Mouse (Mus musculus) neural tube, embryonic 15.5 days (tissue): Measurements from ENCODE around the gene Dcst1. TPM values are rescaled to one million over a fixed set of nuclear protein-coding genes. Genes with fewer than 3 reads are reported as not detected.
A peak's percentile ranks its signal among the peaks of the same experiment; 100 is the strongest.

Source experiments
- ATAC-seq: fragments of 200-750 bp; cut with Nextera tagmentation; 2 replicates; pipeline ENCODE4 v1.8.0; 2017; ENCODE audit warnings: mild to moderate bottlenecking, moderate TSS enrichment, moderate library complexity; ENCODE audit not compliant: low FRiP score
- H3K27ac ChIP-seq: fragments of 300-500 bp; sonication (generic); replicated peaks from 2 replicates; pipeline ENCODE4 v1.5.1; 2015; ENCODE audit warnings: mild to moderate bottlenecking, inconsistent platforms
- H3K27me3 ChIP-seq: fragments of 300-500 bp; sonication (generic); replicated peaks from 2 replicates; pipeline ENCODE4 v1.6.1; 2015; ENCODE audit warnings: inconsistent platforms
- H3K36me3 ChIP-seq: fragments of 300-500 bp; sonication (generic); 2 replicates; pipeline ENCODE4 v1.6.1; 2015; ENCODE audit warnings: inconsistent platforms
- H3K4me1 ChIP-seq: fragments of 300-500 bp; sonication (generic); 2 replicates; pipeline ENCODE4 v1.6.1; 2015; ENCODE audit warnings: inconsistent platforms
- H3K4me2 ChIP-seq: fragments of 300-500 bp; sonication (generic); 2 replicates; pipeline ENCODE4 v1.6.1; 2015; ENCODE audit warnings: inconsistent platforms, mild to moderate bottlenecking, moderate library complexity
- H3K4me3 ChIP-seq: fragments of 300-500 bp; sonication (generic); replicated peaks from 2 replicates; pipeline ENCODE4 v1.5.1; 2015; ENCODE audit warnings: mild to moderate bottlenecking, inconsistent platforms
- H3K9ac ChIP-seq: fragments of 300-500 bp; sonication (generic); replicated peaks from 2 replicates; pipeline ENCODE4 v1.6.1; 2015; ENCODE audit warnings: mild to moderate bottlenecking, inconsistent platforms
- H3K9me3 ChIP-seq: fragments of 300-500 bp; sonication (generic); replicated peaks from 2 replicates; pipeline ENCODE4 v1.6.1; 2016; ENCODE audit warnings: inconsistent platforms
- WGBS: fragments of 180-500 bp; shearing (Covaris S2); methylation state at CpG from one replicate; pipeline ENCODE4 v1.1.7; 2015; ENCODE audit warnings: mixed read lengths; 5-methylcytosine and 5-hydroxymethylcytosine counted together
- polyA plus RNA-seq: library from polyadenylated mRNA; unstranded; fragments of >200 nt; fragmentation: Nextera tagmentation; extraction: Ambion mirVana; gene quantifications from 2 replicates; pipeline ENCODE4 v1.2.1, GENCODE M21; 2015

The Dcst1 gene
- polyA plus RNA-seq, 1 experiment from 2014 or later = 1.2 TPM

GRCm38 (mm10) chr3:89316833-89317232, 48.2 kb downstream of the Dcst1 start:
- Histone ChIP-seq H3K4me3 (no peak overlapping the region; the same call in 1 of the 2 replicates), H3K9me3 (no peaks in the 10 kb centered on the region), H3K36me3 (peaks cover 19% of the 10 kb centered on the region), H3K4me2 (peak overlapping the region; percentile 54), H3K27ac (peak overlapping the region; percentile 51; the same call in 1 of the 2 replicates), H3K27me3 (no peaks in the 10 kb centered on the region), H3K9ac (0 out of 2 replicates have a peak overlapping the region, but pooled peaks have one; percentile 20), H3K4me1 (peaks cover 69% of the 10 kb centered on the region)
- ATAC-seq = peak; percentile 6; the same call in 1 of the 2 replicates
- 0% methylated on average over 4 of the region's 4 CpGs for WGBS

- H3K36me3 ChIP-seq = peaks cover 19% of the 10 kb centered on the region
- no peaks in the 10 kb centered on the region for H3K27me3 ChIP-seq
- ATAC-seq = no peak
- no peak overlapping the region; the same call in 1 of the 2 replicates for H3K4me3 ChIP-seq
- peak overlapping the region; percentile 20; the same call in 1 of the 2 replicates for H3K9ac ChIP-seq
- H3K9me3 ChIP-seq = no peaks in the 10 kb centered on the region
- 10% methylated on average over 40 of the region's 40 CpGs for WGBS
- peak overlapping the region; percentile 54 for H3K4me2 ChIP-seq
- peak overlapping the region; percentile 48; the same call in 1 of the 2 replicates for H3K27ac ChIP-seq
- peaks cover 64% of the 10 kb centered on the region for H3K4me1 ChIP-seq
Observed at GRCm38 (mm10) chr3:89315930-89316831, 48.9 kb downstream of the Dcst1 start.

- Histone ChIP-seq H3K4me2 (peak overlapping the region; percentile 54), H3K4me1 (peaks cover 56% of the 10 kb centered on the region), H3K27me3 (no peaks in the 10 kb centered on the region), H3K9me3 (no peaks in the 10 kb centered on the region), H3K27ac (no peak overlapping the region), H3K4me3 (peak overlapping the region; percentile 25), H3K36me3 (peaks cover 19% of the 10 kb centered on the region), H3K9ac (no peak overlapping the region; the same call in 1 of the 2 replicates)
- WGBS = 5% methylated on average over 26 of the region's 26 CpGs
- ATAC-seq = 0 out of 2 replicates have a peak, but pooled peaks have one; percentile 6
Observed at GRCm38 (mm10) chr3:89315195-89315929, 49.7 kb downstream of the Dcst1 start.

GRCm38 (mm10) chr3:89314791-89315190, 50.3 kb downstream of the Dcst1 start:
- ATAC-seq = no peak
- Histone ChIP-seq H3K27ac (no peak overlapping the region), H3K27me3 (no peaks in the 10 kb centered on the region), H3K36me3 (peaks cover 19% of the 10 kb centered on the region), H3K4me3 (no peak overlapping the region), H3K4me1 (peaks cover 50% of the 10 kb centered on the region), H3K9ac (no peak overlapping the region), H3K9me3 (no peaks in the 10 kb centered on the region), H3K4me2 (peak overlapping the region; percentile 54; the same call in 1 of the 2 replicates)
- WGBS = 42% methylated on average over 2 of the region's 2 CpGs

GRCm38 (mm10) chr3:89314340-89314739, 50.7 kb downstream of the Dcst1 start:
- H3K4me2 ChIP-seq = no peak overlapping the region
- WGBS = 79% methylated on average over 5 of the region's 5 CpGs
- H3K36me3 ChIP-seq = peaks cover 19% of the 10 kb centered on the region
- no peak overlapping the region for H3K9ac ChIP-seq
- no peak for ATAC-seq
- no peak overlapping the region for H3K27ac ChIP-seq
- H3K9me3 ChIP-seq = no peaks in the 10 kb centered on the region
- no peak overlapping the region for H3K4me3 ChIP-seq
- H3K27me3 ChIP-seq = no peaks in the 10 kb centered on the region
- peaks cover 46% of the 10 kb centered on the region for H3K4me1 ChIP-seq

GRCm38 (mm10) chr3:89308089-89308488, 57.0 kb downstream of the Dcst1 start:
- Histone ChIP-seq H3K36me3 (peaks cover under 1% of the 10 kb centered on the region; the same call in 1 of the 2 replicates), H3K4me2 (peak overlapping the region; percentile 11; the same call in 1 of the 2 replicates), H3K9ac (no peak overlapping the region), H3K27ac (no peak overlapping the region), H3K4me3 (no peak overlapping the region), H3K4me1 (peaks cover 3% of the 10 kb centered on the region; the same call in 1 of the 2 replicates), H3K27me3 (no peaks in the 10 kb centered on the region), H3K9me3 (no peaks in the 10 kb centered on the region)
- WGBS = 7% methylated on average over 9 of the region's 9 CpGs
- peak; percentile 79 for ATAC-seq

- H3K9me3 ChIP-seq = no peaks in the 10 kb centered on the region
- no peaks in the 10 kb centered on the region for H3K36me3 ChIP-seq
- 66% methylated on average over 8 of the region's 8 CpGs for WGBS
- H3K4me2 ChIP-seq = no peak overlapping the region
- H3K27ac ChIP-seq = no peak overlapping the region
- no peak overlapping the region for H3K9ac ChIP-seq
- no peaks in the 10 kb centered on the region for H3K27me3 ChIP-seq
- no peak for ATAC-seq
- H3K4me3 ChIP-seq = no peak overlapping the region
- H3K4me1 ChIP-seq = peaks cover 3% of the 10 kb centered on the region; the same call in 1 of the 2 replicates
Observed at GRCm38 (mm10) chr3:89305551-89306325, 59.3 kb downstream of the Dcst1 start.

GRCm38 (mm10) chr3:89305105-89305504, 59.9 kb downstream of the Dcst1 start:
- Histone ChIP-seq H3K27ac (no peak overlapping the region), H3K27me3 (0 out of 2 replicates have a peak, but pooled peaks cover 4% of the 10 kb centered on the region), H3K4me1 (peaks cover 4% of the 10 kb centered on the region; the same call in 1 of the 2 replicates), H3K36me3 (no peaks in the 10 kb centered on the region), H3K9ac (no peak overlapping the region), H3K9me3 (no peaks in the 10 kb centered on the region), H3K4me2 (no peak overlapping the region), H3K4me3 (no peak overlapping the region)
- WGBS = 79% methylated on average over 4 of the region's 4 CpGs
- no peak for ATAC-seq

- Histone ChIP-seq H3K27ac (no peak overlapping the region), H3K4me2 (no peak overlapping the region), H3K4me1 (peaks cover 11% of the 10 kb centered on the region), H3K4me3 (no peak overlapping the region), H3K9ac (no peak overlapping the region), H3K9me3 (no peaks in the 10 kb centered on the region), H3K36me3 (no peaks in the 10 kb centered on the region), H3K27me3 (0 out of 2 replicates have a peak, but pooled peaks cover 4% of the 10 kb centered on the region)
- WGBS = 66% methylated on average over 6 of the region's 6 CpGs
- no peak for ATAC-seq
Observed at GRCm38 (mm10) chr3:89304440-89304839, 60.6 kb downstream of the Dcst1 start.

- H3K4me3 ChIP-seq = no peak overlapping the region
- WGBS = 70% methylated on average over 2 of the region's 2 CpGs
- no peak overlapping the region for H3K4me2 ChIP-seq
- H3K36me3 ChIP-seq = no peaks in the 10 kb centered on the region
- 0 out of 2 replicates have a peak, but pooled peaks cover 4% of the 10 kb centered on the region for H3K27me3 ChIP-seq
- H3K4me1 ChIP-seq = peaks cover 10% of the 10 kb centered on the region
- no peaks in the 10 kb centered on the region for H3K9me3 ChIP-seq
- H3K27ac ChIP-seq = no peak overlapping the region
- H3K9ac ChIP-seq = no peak overlapping the region
- ATAC-seq = no peak
Observed at GRCm38 (mm10) chr3:89300514-89300913, 64.5 kb downstream of the Dcst1 start.
